Mouse (Mus musculus) urinary bladder, postnatal 14 days (tissue): ENCODE results near the gene Tlr4.

Experiments used
- DNase-seq: peaks from one replicate; pipeline ENCODE4 v3.0.0; 2021; ENCODE audit warnings: low spot score

Gene Tlr4

GRCm38 (mm10) chr4:66900126-66900525 lies 72.7 kb downstream of the Tlr4 start:
- DNase-seq = no peak

GRCm38 (mm10) chr4:66901498-66901897 lies 74.1 kb downstream of the Tlr4 start:
- no peak for DNase-seq

GRCm38 (mm10) chr4:66908376-66908775 lies 81.0 kb downstream of the Tlr4 start:
- no peak for DNase-seq

- DNase-seq = no peak
Measured at GRCm38 (mm10) chr4:66919630-66920372, 92.4 kb downstream of the Tlr4 start.

- peak; percentile 10 for DNase-seq
Measured at GRCm38 (mm10) chr4:66923616-66924276, 96.4 kb downstream of the Tlr4 start.

- no peak for DNase-seq
Measured at GRCm38 (mm10) chr4:66926066-66926465, 98.7 kb downstream of the Tlr4 start.

GRCm38 (mm10) chr4:66927537-66928088 lies 100.2 kb downstream of the Tlr4 start:
- no peak for DNase-seq

- no peak for DNase-seq
Measured at GRCm38 (mm10) chr4:66938489-66939061, 111.2 kb downstream of the Tlr4 start.

GRCm38 (mm10) chr4:66941894-66942293 lies 114.5 kb downstream of the Tlr4 start:
- DNase-seq = no peak

GRCm38 (mm10) chr4:66943699-66944098 lies 116.3 kb downstream of the Tlr4 start:
- DNase-seq = no peak

- DNase-seq = no peak
Measured at GRCm38 (mm10) chr4:66947657-66948056, 120.3 kb downstream of the Tlr4 start.

GRCm38 (mm10) chr4:66974918-66975317 lies 147.5 kb downstream of the Tlr4 start:
- no peak for DNase-seq
